Mouse (Mus musculus) intestine, postnatal 0 days (tissue): Measurements from ENCODE around the gene Cnih3. TPM values are rescaled to one million over a fixed set of nuclear protein-coding genes. Genes with fewer than 3 reads are reported as not detected.

ENCODE experiments used
- ATAC-seq: fragments of 200-750 bp; cut with Nextera tagmentation; 2 replicates; pipeline ENCODE4 v1.8.0; 2017; ENCODE audit warnings: mild to moderate bottlenecking, moderate TSS enrichment, moderate library complexity
- H3K27ac ChIP-seq: fragments of 300-500 bp; sonication (generic); 2 replicates; pipeline ENCODE4 v1.5.1; 2014; ENCODE audit warnings: mild to moderate bottlenecking, low read depth, low read length, moderate library complexity
- H3K27me3 ChIP-seq: fragments of 300-500 bp; sonication (generic); replicated peaks from 2 replicates; pipeline ENCODE4 v1.6.1; 2014; ENCODE audit warnings: low read length, mixed read lengths; ENCODE audit not compliant: control insufficient read depth, insufficient read depth
- H3K36me3 ChIP-seq: fragments of 300-500 bp; sonication (generic); 2 replicates; pipeline ENCODE4 v1.6.1; 2014; ENCODE audit warnings: mild to moderate bottlenecking, moderate library complexity; ENCODE audit not compliant: control insufficient read depth, insufficient read depth
- H3K4me1 ChIP-seq: fragments of 300-500 bp; sonication (generic); replicated peaks from 2 replicates; pipeline ENCODE4 v1.6.1; 2014; ENCODE audit warnings: antibody characterized with exemption, low read length, mixed read lengths; ENCODE audit not compliant: control insufficient read depth, insufficient read depth
- H3K4me2 ChIP-seq: fragments of 300-500 bp; sonication (generic); replicated peaks from 2 replicates; pipeline ENCODE4 v1.6.1; 2014; ENCODE audit warnings: low read depth, mild to moderate bottlenecking, moderate library complexity
- H3K4me3 ChIP-seq: fragments of 300-500 bp; sonication (generic); 2 replicates; pipeline ENCODE4 v1.5.1; 2014; ENCODE audit warnings: low read depth, low read length
- H3K9ac ChIP-seq: fragments of 300-500 bp; sonication (generic); 2 replicates; pipeline ENCODE4 v1.6.1; 2014; ENCODE audit warnings: mild to moderate bottlenecking, low read depth, low read length
- H3K9me3 ChIP-seq: fragments of 300-500 bp; sonication (generic); 2 replicates; pipeline ENCODE4 v1.6.1; 2016; ENCODE audit warnings: mixed run types; ENCODE audit not compliant: control insufficient read depth
- CTCF ChIP-seq: sonication (generic); IDR thresholded peaks from 2 replicates; pipeline ENCODE4 v1.5.1; 2016; ENCODE audit warnings: low read depth, mild to moderate bottlenecking, control low read depth, antibody characterized with exemption, moderate library complexity
- WGBS: fragments of 180-500 bp; shearing (Covaris S2); extraction: QIAGEN DNeasy Blood & Tissue Kit; methylation state at CpG from one replicate; pipeline ENCODE4 v1.1.7; 2014; 5-methylcytosine and 5-hydroxymethylcytosine counted together
- polyA plus RNA-seq: library from polyadenylated mRNA; unstranded; fragments of >200 nt; fragmentation: Nextera tagmentation; extraction: Ambion mirVana; gene quantifications from 2 replicates; pipeline ENCODE4 v1.2.1, GENCODE M21; 2015

Gene Cnih3
- polyA plus RNA-seq, 1 experiment from 2014 or later = 0.13 TPM

DNA sequence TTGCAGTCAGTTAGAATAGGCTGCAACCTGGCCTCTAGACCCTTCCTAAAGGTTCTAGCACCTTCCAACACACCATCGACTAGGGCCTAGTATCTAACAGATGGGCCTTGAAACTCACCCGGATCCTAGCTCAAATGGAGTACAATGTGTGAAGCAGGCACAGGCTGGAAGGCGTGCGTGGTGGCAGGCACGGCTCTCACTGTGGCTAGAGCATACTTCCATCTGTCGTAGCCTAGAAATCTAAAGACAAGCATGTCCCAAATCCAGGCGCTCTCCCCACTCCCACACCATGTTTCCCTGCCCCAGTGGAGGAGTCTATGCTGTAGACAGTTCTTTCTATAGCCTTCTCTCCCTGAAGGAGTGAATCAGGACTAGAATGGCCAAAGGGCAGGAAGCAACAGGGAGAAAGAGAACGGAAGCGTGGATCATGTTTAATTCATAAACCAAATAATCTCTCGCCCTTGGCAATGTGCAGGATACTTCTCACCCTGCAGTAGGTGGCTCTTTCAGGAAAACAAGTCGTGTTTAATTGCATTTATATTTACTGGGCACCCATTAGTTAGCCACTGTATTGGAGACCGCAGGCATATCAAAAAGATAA is 29.1 kb downstream of the Cnih3 start:
- Histone ChIP-seq H3K4me3 (no peak overlapping the region), H3K9me3 (no peaks in the 10 kb centered on the region), H3K27me3 (no peaks in the 10 kb centered on the region), H3K9ac (no peak overlapping the region), H3K27ac (no peak overlapping the region), H3K36me3 (no peaks in the 10 kb centered on the region), H3K4me1 (no peaks in the 10 kb centered on the region), H3K4me2 (no peak overlapping the region)
- 83% methylated on average over 12 of the region's 12 CpGs for WGBS
- ATAC-seq = no peak
- no peak for TF ChIP-seq CTCF

DNA sequence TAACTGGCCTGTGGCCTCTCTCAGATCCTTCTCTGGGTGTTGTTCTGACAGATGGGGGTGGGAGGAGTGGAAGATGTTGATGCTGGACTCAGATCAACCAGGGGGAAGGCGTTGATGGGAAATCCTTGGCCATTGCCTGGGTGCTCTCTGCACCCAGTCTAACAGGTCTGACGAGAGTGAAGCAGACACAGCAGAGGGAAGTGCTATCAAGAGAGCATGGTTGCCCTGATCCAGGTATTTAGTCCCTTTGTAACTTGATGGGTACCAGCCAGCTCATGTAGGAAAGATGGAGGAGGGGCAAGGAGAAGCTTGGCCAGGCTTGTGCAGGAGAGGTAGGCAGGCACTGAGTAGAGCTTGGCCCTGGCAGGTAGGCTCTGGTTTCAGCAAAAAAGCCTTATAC is 36.8 kb downstream of the Cnih3 start:
- H3K4me3 ChIP-seq = no peak overlapping the region
- 71% methylated on average over 2 of the region's 2 CpGs for WGBS
- no peak overlapping the region for H3K4me2 ChIP-seq
- H3K9me3 ChIP-seq = no peaks in the 10 kb centered on the region
- H3K9ac ChIP-seq = no peak overlapping the region
- H3K27me3 ChIP-seq = no peaks in the 10 kb centered on the region
- H3K27ac ChIP-seq = no peak overlapping the region
- H3K36me3 ChIP-seq = no peaks in the 10 kb centered on the region
- no peaks in the 10 kb centered on the region for H3K4me1 ChIP-seq
- TF ChIP-seq CTCF = no peak
- no peak for ATAC-seq

DNA sequence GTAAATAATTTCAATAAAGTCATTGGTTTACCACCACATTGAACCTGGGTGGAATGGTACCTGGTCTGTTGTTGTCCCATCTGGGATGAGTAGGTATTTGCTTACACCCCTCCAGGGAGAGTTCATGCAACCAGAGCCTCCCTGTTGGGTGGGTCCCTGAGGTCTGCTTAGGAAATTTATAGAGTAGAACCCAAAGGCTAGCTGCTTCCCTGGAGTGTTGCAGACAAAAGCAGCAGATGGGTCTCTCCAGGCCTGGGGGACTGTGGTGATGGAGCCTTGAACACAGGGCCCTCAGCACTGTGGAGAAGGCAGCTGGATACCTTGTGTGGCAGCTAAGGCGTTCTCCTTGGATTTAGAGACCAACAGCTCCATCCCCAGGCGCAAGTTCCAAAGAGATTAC is 40.1 kb downstream of the Cnih3 start:
- Histone ChIP-seq H3K9me3 (no peaks in the 10 kb centered on the region), H3K27ac (no peak overlapping the region), H3K4me2 (no peak overlapping the region), H3K27me3 (no peaks in the 10 kb centered on the region), H3K4me3 (no peak overlapping the region), H3K9ac (no peak overlapping the region), H3K4me1 (no peaks in the 10 kb centered on the region), H3K36me3 (no peaks in the 10 kb centered on the region)
- no peak for TF ChIP-seq CTCF
- 88% methylated on average over 2 of the region's 2 CpGs for WGBS
- ATAC-seq = no peak

DNA sequence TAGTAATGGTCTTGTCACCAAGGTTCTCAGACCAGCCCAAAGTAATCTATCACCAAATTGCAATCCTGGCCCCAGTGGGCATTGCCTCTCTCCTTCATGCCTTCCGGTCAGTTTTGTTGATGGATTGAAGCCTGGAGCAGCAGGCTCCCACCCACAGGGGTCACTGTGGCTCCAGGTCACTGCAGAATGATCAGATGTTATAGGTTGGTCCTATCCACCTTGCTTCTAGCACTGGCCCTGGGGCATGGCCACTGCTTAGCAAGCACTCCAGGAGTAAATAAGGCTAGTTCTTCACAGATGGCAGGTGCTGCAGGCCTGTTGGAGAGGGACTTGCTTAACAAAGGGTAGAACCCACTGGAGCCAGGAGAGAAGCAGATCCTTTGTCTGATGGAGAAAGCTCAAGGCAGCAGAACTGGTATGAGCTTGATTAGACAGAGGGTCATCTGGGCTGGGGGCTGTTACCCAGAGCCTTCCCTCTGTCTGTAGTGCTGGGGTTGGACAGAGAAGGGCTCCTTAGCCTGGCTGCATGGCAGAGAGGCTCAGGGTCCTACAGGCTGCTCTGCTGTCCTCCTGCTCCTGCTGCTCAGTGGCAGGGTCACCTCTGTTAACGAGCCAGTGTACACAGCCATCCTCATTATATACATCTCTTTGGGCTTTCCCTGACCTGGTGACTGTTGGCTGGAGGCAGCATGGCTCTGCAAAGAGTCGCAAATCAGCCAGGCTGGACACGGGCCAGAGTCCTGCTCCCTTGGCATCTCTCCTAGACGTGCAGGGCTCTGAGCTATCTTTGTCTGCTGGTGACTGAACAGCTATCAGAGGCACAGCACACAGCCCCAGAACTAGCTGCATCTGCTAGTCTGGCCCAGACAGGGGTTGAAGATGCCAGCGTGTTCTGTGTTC is 41.1 kb downstream of the Cnih3 start:
- ATAC-seq = no peak
- Histone ChIP-seq H3K9ac (no peak overlapping the region), H3K4me3 (no peak overlapping the region), H3K9me3 (no peaks in the 10 kb centered on the region), H3K36me3 (no peaks in the 10 kb centered on the region), H3K27me3 (no peaks in the 10 kb centered on the region), H3K4me1 (no peaks in the 10 kb centered on the region), H3K4me2 (no peak overlapping the region), H3K27ac (no peak overlapping the region)
- WGBS = 42% methylated on average over 6 of the region's 6 CpGs
- peak; percentile 70 for TF ChIP-seq CTCF

DNA sequence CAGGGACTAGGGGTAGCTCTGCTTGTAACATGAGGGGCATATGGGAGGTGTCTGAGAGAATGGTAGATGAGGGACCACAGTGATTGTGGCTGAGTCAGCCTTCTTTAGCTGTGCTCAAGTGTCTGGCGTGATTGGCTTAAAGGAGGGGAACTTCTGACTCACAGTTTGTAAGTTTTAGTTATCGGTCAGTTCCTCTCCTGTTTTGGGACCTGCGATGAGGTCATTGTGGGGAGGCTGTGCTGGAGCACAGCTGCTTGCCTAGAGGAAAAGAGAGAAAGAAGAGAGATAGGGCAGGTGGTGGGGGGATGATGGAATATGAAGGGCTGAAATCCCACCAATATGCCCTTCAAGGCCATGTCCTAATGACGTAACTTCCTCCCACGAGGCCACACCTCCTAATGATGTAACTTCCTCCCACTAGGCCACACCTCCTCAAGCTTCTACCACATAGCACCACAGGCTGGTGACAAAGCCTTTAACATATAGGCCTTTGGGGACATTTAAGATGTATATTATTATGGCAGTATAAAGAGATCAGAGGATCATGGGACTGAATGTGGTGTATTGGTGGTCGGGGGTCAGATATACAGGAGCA is 42.9 kb downstream of the Cnih3 start:
- no peak overlapping the region for H3K4me3 ChIP-seq
- H3K4me1 ChIP-seq = no peaks in the 10 kb centered on the region
- H3K27me3 ChIP-seq = no peaks in the 10 kb centered on the region
- no peaks in the 10 kb centered on the region for H3K9me3 ChIP-seq
- no peak for ATAC-seq
- no peaks in the 10 kb centered on the region for H3K36me3 ChIP-seq
- WGBS = 76% methylated on average over 6 of the region's 6 CpGs
- no peak overlapping the region for H3K27ac ChIP-seq
- TF ChIP-seq CTCF = no peak
- no peak overlapping the region for H3K9ac ChIP-seq
- H3K4me2 ChIP-seq = no peak overlapping the region

DNA sequence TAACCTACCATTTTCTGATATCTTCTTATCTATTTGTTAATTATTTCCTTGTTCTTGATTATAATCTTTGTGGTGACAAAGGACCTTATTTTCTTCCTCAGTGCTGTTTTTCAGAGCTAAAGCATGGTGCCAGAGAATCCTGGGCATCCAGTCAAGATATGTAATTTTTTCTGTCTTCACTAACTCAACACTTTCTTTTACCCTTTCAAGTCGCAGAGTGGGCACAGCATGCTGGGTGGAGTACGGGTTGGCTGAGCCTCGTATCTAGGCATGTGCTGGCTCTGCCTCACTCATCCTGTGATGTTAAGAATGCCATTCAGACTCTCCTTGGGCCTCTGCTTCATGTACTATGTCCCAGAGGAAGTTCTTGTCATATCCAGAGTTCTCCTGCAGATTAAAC is 46.8 kb downstream of the Cnih3 start:
- Histone ChIP-seq H3K4me2 (no peak overlapping the region), H3K4me1 (no peaks in the 10 kb centered on the region), H3K4me3 (no peak overlapping the region), H3K36me3 (no peaks in the 10 kb centered on the region), H3K27me3 (no peaks in the 10 kb centered on the region), H3K27ac (no peak overlapping the region), H3K9ac (no peak overlapping the region), H3K9me3 (no peaks in the 10 kb centered on the region)
- no peak for TF ChIP-seq CTCF
- ATAC-seq = no peak
- 92% methylated on average over 3 of the region's 3 CpGs for WGBS
